21 mouse cellular contexts compared by ENCODE assay signal in genomic region chr2:13789365-13789764, GRCm38 (mm10). TPM values are rescaled to one million over a fixed set of nuclear protein-coding genes. Genes with fewer than 3 reads are reported as not detected.
A peak's percentile ranks its signal among the peaks of the same experiment; 100 is the strongest.
DNase-seq lines count a peak whose midpoint lies in the region; ATAC-seq lines count a peak whose summit lies in the region.
"Had no signal": no experiment of that assay in that cellular context is flagged by ENCODE, and none has a peak within 500 bp of the region (broad histone marks: within the 10 kb centered on the region; RNA-seq: fewer than 3 reads in every experiment).

No protein-coding gene starts in this region.

- no peak overlapping the region for H3K27ac ChIP-seq in forebrain, embryonic 14.5 days (ENCODE audit: low read depth, low read length)
- H3K27ac ChIP-seq: embryonic facial prominence, embryonic 10.5 days; embryonic facial prominence, embryonic 12.5 days; forebrain, embryonic 13.5 days had no signal

- no peak overlapping the region for H3K4me3 ChIP-seq in forebrain, embryonic 14.5 days (ENCODE audit: low read depth, low read length)
- H3K4me3 ChIP-seq: embryonic facial prominence, embryonic 10.5 days; embryonic facial prominence, embryonic 12.5 days; forebrain, embryonic 13.5 days had no signal

- WGBS in forebrain, embryonic 14.5 days, result 24% methylated on average over 1 of the region's 1 CpGs

- H3K9me3 ChIP-seq in forebrain, embryonic 14.5 days (replicated peaks; ENCODE audit: control insufficient read depth, low read length), result no peaks in the 10 kb centered on the region
- H3K9me3 ChIP-seq: embryonic facial prominence, embryonic 10.5 days; embryonic facial prominence, embryonic 12.5 days; forebrain, embryonic 13.5 days had no signal

- 0 out of 2 replicates have a peak, but pooled peaks cover 5% of the 10 kb centered on the region for H3K4me1 ChIP-seq in forebrain, embryonic 14.5 days (ENCODE audit: control insufficient read depth, insufficient read depth, low read length)

- H3K4me2 ChIP-seq in forebrain, embryonic 14.5 days (ENCODE audit: low read length), result no peak overlapping the region
- H3K4me2 ChIP-seq: embryonic facial prominence, embryonic 12.5 days; forebrain, embryonic 13.5 days had no signal

- no peak for ATAC-seq in CD4-positive, CD25-positive, alpha-beta regulatory T cell, adult 4 months
- ATAC-seq in forebrain, embryonic 14.5 days, result no peak
- ATAC-seq: forebrain, embryonic 13.5 days; forebrain, embryonic 16.5 days; Patski had no signal

- DNase-seq in CD4-positive, CD25-positive, alpha-beta regulatory T cell, adult 2 months (ENCODE audit: low read depth, low spot score), result peak; percentile 34
- peak; percentile 6 for DNase-seq in thymus, postnatal 25 days
- DNase-seq in thymus, postnatal 0 days (ENCODE audit: low spot score), result no peak
- DNase-seq in naive thymus-derived CD4-positive, alpha-beta T cell, adult 2 months (ENCODE audit: low read depth), result peak; percentile 19
- DNase-seq in forebrain, embryonic 14.5 days (ENCODE audit: low spot score), result no peak
- no peak for DNase-seq in T-cell, adult 2 months (ENCODE audit: low spot score)
- DNase-seq: adrenal gland, adult 2 months; adrenal gland, postnatal 10 days; adrenal gland, postnatal 25 days; cerebellum, adult 11 months; cerebellum, adult 18-20 months; cerebellum, adult 8-10 months; cerebellum, adult 9-11 months; cerebellum, postnatal 14 days; cerebellum, postnatal 36 days had no signal

- no peak overlapping the region for H3K9ac ChIP-seq in forebrain, embryonic 14.5 days (ENCODE audit: low read length)
- H3K9ac ChIP-seq: embryonic facial prominence, embryonic 12.5 days; forebrain, embryonic 13.5 days had no signal

- no peaks in the 10 kb centered on the region for H3K36me3 ChIP-seq in forebrain, embryonic 14.5 days (ENCODE audit: control insufficient read depth, insufficient read depth, low read length)
- H3K36me3 ChIP-seq: embryonic facial prominence, embryonic 10.5 days; embryonic facial prominence, embryonic 12.5 days had no signal

- peaks cover 16% of the 10 kb centered on the region for H3K27me3 ChIP-seq in forebrain, embryonic 14.5 days (replicated peaks; ENCODE audit: control insufficient read depth, insufficient read depth, low read length)

RNA-seq across cellular contexts. Expression of gene St8sia6, which starts 4.5 kb away (rescaled TPM):
- 10 to 100 TPM; 12.8 to 14.6 TPM for polyA plus RNA-seq in CD4-positive, CD25-positive, alpha-beta regulatory T cell, adult 4 months (2017; shearing (Covaris generic))
- 0.17 and 0.29 TPM in 2 replicates for polyA plus RNA-seq in thymus, postnatal 0 days (2015; fragmentation: Nextera tagmentation; extraction: Ambion mirVana)
- 0.42 and 0.90 TPM in 2 replicates for polyA plus RNA-seq in forebrain, embryonic 14.5 days (2014; fragmentation: Nextera tagmentation; extraction: Ambion mirVana)

Comparison
In these comparisons a context has a peak if more than half of its experiments do, and no peak if none do; other contexts are left out.
1. DNase-seq: peak in CD4-positive, CD25-positive, alpha-beta regulatory T cell, adult 2 months (single experiment), thymus, postnatal 25 days (single experiment) and naive thymus-derived CD4-positive, alpha-beta T cell, adult 2 months (single experiment); none in thymus, postnatal 0 days (single experiment), forebrain, embryonic 14.5 days (single experiment) and T-cell, adult 2 months (single experiment).